Mouse (Mus musculus) G1E (cell line): ENCODE results near the gene Cenpp. TPM values are rescaled to one million over a fixed set of nuclear protein-coding genes. Genes with fewer than 3 reads are reported as not detected.

ENCODE experiments used
- ATAC-seq: 2 replicates; pipeline ENCODE4 v1.8.0; 2016; ENCODE audit warnings: mild to moderate bottlenecking; ENCODE audit not compliant: insufficient number of reproducible peaks, poor library complexity, low FRiP score, severe bottlenecking; ENCODE audit errors: extremely low read depth
- DNase-seq: peaks from one replicate; pipeline ENCODE4 v3.0.0; 2012; ENCODE audit warnings: low spot score
- H3K27me3 ChIP-seq: 2 replicates; pipeline ENCODE4 v1.6.1; 2012; ENCODE audit warnings: mild to moderate bottlenecking, low read length, inconsistent platforms; ENCODE audit not compliant: insufficient read depth
- H3K36me3 ChIP-seq: replicated peaks from 2 replicates; pipeline ENCODE3; 2012; ENCODE audit warnings: mild to moderate bottlenecking, inconsistent platforms
- H3K4me1 ChIP-seq: 2 replicates; pipeline ENCODE4 v1.6.1; 2012; ENCODE audit warnings: low read depth, low read length, inconsistent platforms, mixed read lengths; ENCODE audit not compliant: insufficient read depth
- H3K4me3 ChIP-seq: 2 replicates; pipeline ENCODE4 v1.5.1; 2012; ENCODE audit warnings: low read depth, mild to moderate bottlenecking, inconsistent platforms, low read length, moderate library complexity, mixed read lengths
- H3K9me3 ChIP-seq: replicated peaks from 2 replicates; pipeline ENCODE4 v1.6.1; 2012; ENCODE audit warnings: inconsistent platforms
- CTCF ChIP-seq: IDR thresholded peaks from 2 replicates; pipeline ENCODE4 v1.5.1; 2012; ENCODE audit warnings: low read depth, low read length, inconsistent platforms, mixed read lengths
- GATA1 ChIP-seq: IDR thresholded peaks from 2 replicates; pipeline ENCODE4 v1.6.1; 2012; ENCODE audit warnings: borderline replicate concordance, low read length, inconsistent platforms, mixed read lengths
- GATA2 ChIP-seq: IDR thresholded peaks from 2 replicates; pipeline ENCODE4 v1.6.1; 2012; ENCODE audit warnings: low read depth, low read length, inconsistent platforms, borderline replicate concordance
- POLR2AphosphoS5 ChIP-seq: IDR thresholded peaks from 2 replicates; pipeline ENCODE4 v1.6.1; 2012; ENCODE audit warnings: low read depth, low read length, inconsistent platforms; ENCODE audit not compliant: insufficient replicate concordance
- TAL1 ChIP-seq: conservative IDR thresholded peaks from 2 replicates; pipeline ENCODE4 v1.6.1; 2012; ENCODE audit warnings: low read depth, low read length, inconsistent platforms, mixed read lengths
- polyA plus RNA-seq: library from polyadenylated mRNA; stranded (reverse); fragments of >175 nt; gene quantifications from 2 replicates; pipeline ENCODE4 v1.2.3, GENCODE M21; 2012
- total RNA-seq, 2 experiments: library from RNA; stranded (forward) in 1 of 2; stranded (reverse) in 1 of 2; fragments of 200-1000 nt in 1 of 2; fragments of >200 nt in 1 of 2; fragmentation: Nextera tagmentation in 1 of 2; gene quantifications; 2 replicates each; pipeline ENCODE4 v1.2.3; 2014 to 2017

The Cenpp gene
- total and polyA plus RNA-seq, 3 experiments, result 7.7 to 48.5 (median 29.9) TPM

GRCm38 (mm10) chr13:49642650-49643049 is 9.9 kb downstream of the Cenpp start:
- Histone ChIP-seq H3K36me3 (peaks cover 57% of the 10 kb centered on the region), H3K4me1 (peaks cover 13% of the 10 kb centered on the region)

GRCm38 (mm10) chr13:49639965-49640364 is 12.6 kb downstream of the Cenpp start:
- Histone ChIP-seq H3K4me1 (peaks cover 13% of the 10 kb centered on the region), H3K27me3 (no peaks in the 10 kb centered on the region), H3K36me3 (peaks cover 63% of the 10 kb centered on the region), H3K9me3 (no peaks in the 10 kb centered on the region), H3K4me3 (no peak overlapping the region)
- DNase-seq (no peak), ATAC-seq (peak; percentile 49; the same call in 1 of the 2 replicates)
- TF ChIP-seq CTCF (no peak), TAL1 (no peak), GATA2 (no peak), POLR2AphosphoS5 (no peak), GATA1 (no peak)

More at GRCm38 (mm10) chr13:49642650-49643049, 9.9 kb downstream of the Cenpp start:
- ATAC-seq (no peak), DNase-seq (no peak)
- Histone ChIP-seq H3K4me3 (no peak overlapping the region), H3K27me3 (no peaks in the 10 kb centered on the region), H3K9me3 (no peaks in the 10 kb centered on the region)
- no peak for TF ChIP-seq GATA1
- no peak for TF ChIP-seq TAL1
- TF ChIP-seq POLR2AphosphoS5, result no peak
- no peak for TF ChIP-seq GATA2
- TF ChIP-seq CTCF, result no peak

- ATAC-seq, result no peak
These were observed 23.5 kb downstream of the Cenpp start for GRCm38 (mm10) chr13:49629076-49629475.

GRCm38 (mm10) chr13:49628167-49628566 is 24.4 kb downstream of the Cenpp start:
- no peak for ATAC-seq

More at GRCm38 (mm10) chr13:49629076-49629475, 23.5 kb downstream of the Cenpp start:
- Histone ChIP-seq H3K4me3 (no peak overlapping the region), H3K36me3 (peaks cover 28% of the 10 kb centered on the region), H3K9me3 (no peaks in the 10 kb centered on the region), H3K27me3 (no peaks in the 10 kb centered on the region), H3K4me1 (no peaks in the 10 kb centered on the region)
- DNase-seq, result no peak
- TF ChIP-seq GATA2, result no peak
- TF ChIP-seq CTCF, result no peak
- no peak for TF ChIP-seq GATA1
- TF ChIP-seq TAL1, result no peak
- no peak for TF ChIP-seq POLR2AphosphoS5

GRCm38 (mm10) chr13:49623216-49623615 is 29.4 kb downstream of the Cenpp start:
- H3K4me1 ChIP-seq, result peaks cover 11% of the 10 kb centered on the region
- H3K27me3 ChIP-seq, result no peaks in the 10 kb centered on the region
- ATAC-seq (no peak), DNase-seq (no peak)
- H3K9me3 ChIP-seq, result no peaks in the 10 kb centered on the region
- H3K36me3 ChIP-seq, result peaks cover 8% of the 10 kb centered on the region
- TF ChIP-seq TAL1 (no peak), CTCF (no peak), GATA2 (no peak), GATA1 (no peak), POLR2AphosphoS5 (no peak)
- H3K4me3 ChIP-seq, result no peak overlapping the region

More at GRCm38 (mm10) chr13:49628167-49628566, 24.4 kb downstream of the Cenpp start:
- Histone ChIP-seq H3K27me3 (no peaks in the 10 kb centered on the region), H3K4me3 (no peak overlapping the region), H3K36me3 (peaks cover 27% of the 10 kb centered on the region), H3K9me3 (no peaks in the 10 kb centered on the region), H3K4me1 (no peaks in the 10 kb centered on the region)
- DNase-seq, result no peak
- TF ChIP-seq POLR2AphosphoS5 (no peak), CTCF (no peak), GATA1 (no peak), TAL1 (no peak), GATA2 (no peak)

GRCm38 (mm10) chr13:49618365-49618764 is 34.2 kb downstream of the Cenpp start:
- Histone ChIP-seq H3K4me1 (peaks cover 14% of the 10 kb centered on the region), H3K36me3 (peaks cover 10% of the 10 kb centered on the region), H3K4me3 (no peak overlapping the region), H3K27me3 (no peaks in the 10 kb centered on the region), H3K9me3 (no peaks in the 10 kb centered on the region)
- ATAC-seq (no peak), DNase-seq (no peak)
- 0 out of 2 replicates have a peak, but pooled peaks have one; percentile 6 for TF ChIP-seq TAL1
- no peak for TF ChIP-seq GATA2

- Histone ChIP-seq H3K4me1 (peaks cover 14% of the 10 kb centered on the region), H3K9me3 (no peaks in the 10 kb centered on the region), H3K36me3 (peaks cover 10% of the 10 kb centered on the region), H3K27me3 (no peaks in the 10 kb centered on the region), H3K4me3 (no peak overlapping the region)
- ATAC-seq, result no peak
- TF ChIP-seq POLR2AphosphoS5, result no peak
- TF ChIP-seq TAL1, result no peak
- TF ChIP-seq GATA1, result no peak
- TF ChIP-seq GATA2, result no peak
- no peak for TF ChIP-seq CTCF
- DNase-seq, result no peak
These were observed 35.6 kb downstream of the Cenpp start for GRCm38 (mm10) chr13:49617021-49617420.
